Mouse (Mus musculus): ENCODE measurements around the gene Cip2a.

Cip2a gene

GRCm38 (mm10) chr16:48993559-48994342 is at the start of gene Cip2a, which contains the start of gene Dzip3:
Gene Cip2a (plus strand): TSS chr16:48994185.
Gene Dzip3 (minus strand): TSS chr16:48994165.
- peak; percentile 92 to 97 for DNase-seq (ENCODE audit: inconsistent age in 2 of 2, low spot score in 1 of 2)

- DNase-seq (ENCODE audit: inconsistent age in 2 of 2, low spot score in 1 of 2), result peak; percentile 29 to 78
These were observed 21.0 kb upstream of the Cip2a start for GRCm38 (mm10) chr16:48972996-48973395.

GRCm38 (mm10) chr16:48973548-48973947 is 20.4 kb upstream of the Cip2a start:
- DNase-seq (ENCODE audit: inconsistent age in 2 of 2, low spot score in 1 of 2), result no peak

GRCm38 (mm10) chr16:48979965-48980364 is 14.0 kb upstream of the Cip2a start:
- DNase-seq (ENCODE audit: inconsistent age in 2 of 2, low spot score in 1 of 2), result no peak

GRCm38 (mm10) chr16:48985034-48985627 is 8.9 kb upstream of the Cip2a start:
- no peak for DNase-seq (ENCODE audit: inconsistent age in 2 of 2, low spot score in 1 of 2)

GRCm38 (mm10) chr16:48989700-48990099 is 4.3 kb upstream of the Cip2a start:
- no peak for DNase-seq (ENCODE audit: inconsistent age in 2 of 2, low spot score in 1 of 2)

- DNase-seq (ENCODE audit: inconsistent age in 2 of 2, low spot score in 1 of 2), result peak in 1 of 2 experiments; percentile 68
These were observed 1.4 kb upstream of the Cip2a start for GRCm38 (mm10) chr16:48992437-48993230.

GRCm38 (mm10) chr16:48993231-48993558 is 790 bp upstream of the Cip2a start:
- DNase-seq (ENCODE audit: inconsistent age in 2 of 2, low spot score in 1 of 2), result no peak

GRCm38 (mm10) chr16:48994343-48994693 is 333 bp downstream of the Cip2a start:
- no peak for DNase-seq (ENCODE audit: inconsistent age in 2 of 2, low spot score in 1 of 2)

- peak in 1 of 2 experiments; percentile 5 for DNase-seq (ENCODE audit: inconsistent age in 2 of 2, low spot score in 1 of 2)
These were observed 10.2 kb downstream of the Cip2a start for GRCm38 (mm10) chr16:49004151-49004550.

GRCm38 (mm10) chr16:49016620-49017332 is 22.8 kb downstream of the Cip2a start:
- peak in 1 of 2 experiments; percentile 30 for DNase-seq (ENCODE audit: inconsistent age in 2 of 2, low spot score in 1 of 2)

- peak in 1 of 2 experiments; percentile 13 for DNase-seq (ENCODE audit: inconsistent age in 2 of 2, low spot score in 1 of 2)
These were observed 41.9 kb downstream of the Cip2a start for GRCm38 (mm10) chr16:49035852-49036251.

GRCm38 (mm10) chr16:49037771-49038170 is 43.8 kb downstream of the Cip2a start:
- DNase-seq (ENCODE audit: inconsistent age in 2 of 2, low spot score in 1 of 2), result no peak

GRCm38 (mm10) chr16:49040554-49041221 is 46.7 kb downstream of the Cip2a start:
- no peak for DNase-seq (ENCODE audit: inconsistent age in 2 of 2, low spot score in 1 of 2)

GRCm38 (mm10) chr16:49049214-49049613 is 55.2 kb downstream of the Cip2a start:
- no peak for DNase-seq (ENCODE audit: inconsistent age in 2 of 2, low spot score in 1 of 2)

- DNase-seq (ENCODE audit: inconsistent age in 2 of 2, low spot score in 1 of 2), result no peak
These were observed 63.2 kb downstream of the Cip2a start, which contains the start of gene Myh15 for GRCm38 (mm10) chr16:49057186-49057585. Gene Myh15 (plus strand): TSS chr16:49057486.

All from adrenal gland, adult (tissue).